Mouse (Mus musculus) heart, adult 18-20 months (tissue): ENCODE measurements around the gene Adamts4. TPM values are rescaled to one million over a fixed set of nuclear protein-coding genes. Genes with fewer than 3 reads are reported as not detected.
"Not testable (repeated sequence)": the region's sequence is repeated elsewhere in the genome, so short reads cannot be mapped to it uniquely, and the experiment has no call there.

Experiments used
- DNase-seq, 2 experiments: peaks; one replicate each; pipeline ENCODE4 v3.0.0; 2021 to 2022; ENCODE audit warnings: mixed read lengths in 1 of 2
- total RNA-seq, 2 experiments: library from RNA; stranded (reverse); gene quantifications; 2 replicates each; pipeline ENCODE4 v1.2.3; 2021

The Adamts4 gene
- total RNA-seq, 2 experiments from 2014 or later, result 0.57 to 1.2 TPM

- no peak for DNase-seq
Observed at GRCm38 (mm10) chr1:171230215-171230614, 20.0 kb upstream of the Adamts4 start.

GRCm38 (mm10) chr1:171231844-171232243 is 18.4 kb upstream of the Adamts4 start:
- DNase-seq, result no peak

GRCm38 (mm10) chr1:171232348-171232747 is 17.9 kb upstream of the Adamts4 start:
- no peak for DNase-seq

GRCm38 (mm10) chr1:171232800-171233730 is 17.2 kb upstream of the Adamts4 start:
- peak in 1 of 2 experiments; percentile 38 for DNase-seq

GRCm38 (mm10) chr1:171234126-171234525 is 16.1 kb upstream of the Adamts4 start, which contains the start of gene Fcer1g:
TSS of gene Fcer1g (minus strand) at chr1:171234365.
- peak in 1 of 2 experiments; percentile 74 for DNase-seq

- no peak for DNase-seq
Observed at GRCm38 (mm10) chr1:171234538-171234937, 15.7 kb upstream of the Adamts4 start.

- peak in 1 of 2 experiments; percentile 47 for DNase-seq
Observed at GRCm38 (mm10) chr1:171235791-171236190, 14.4 kb upstream of the Adamts4 start.

GRCm38 (mm10) chr1:171237438-171237837 is 12.8 kb upstream of the Adamts4 start:
- DNase-seq, result no peak

- DNase-seq, result peak; percentile 53 to 73
Observed at GRCm38 (mm10) chr1:171238463-171238862, 11.8 kb upstream of the Adamts4 start.

- DNase-seq, result peak; percentile 77 to 85
Observed at GRCm38 (mm10) chr1:171239992-171240744, 10.1 kb upstream of the Adamts4 start.

- no peak for DNase-seq
Observed at GRCm38 (mm10) chr1:171240911-171241310, 9.3 kb upstream of the Adamts4 start.

- not testable (repeated sequence) for DNase-seq
Observed at GRCm38 (mm10) chr1:171241952-171242351, 8.3 kb upstream of the Adamts4 start.

GRCm38 (mm10) chr1:171245353-171245752 is 4.9 kb upstream of the Adamts4 start:
- DNase-seq, result no peak

GRCm38 (mm10) chr1:171246709-171247452 is 3.3 kb upstream of the Adamts4 start:
- DNase-seq, result peak; percentile 97 to 99

- no peak for DNase-seq
Observed at GRCm38 (mm10) chr1:171247453-171247841, 2.8 kb upstream of the Adamts4 start.

- peak; percentile 66 to 70 for DNase-seq
Observed at GRCm38 (mm10) chr1:171247916-171248315, 2.3 kb upstream of the Adamts4 start.

GRCm38 (mm10) chr1:171248386-171249226 is 1.6 kb upstream of the Adamts4 start:
- peak in 1 of 2 experiments; percentile 64 for DNase-seq

- DNase-seq, result peak in 1 of 2 experiments; percentile 30
Observed at GRCm38 (mm10) chr1:171250680-171251593, 716 bp downstream of the Adamts4 start, which contains the start of gene Ndufs2. TSS of gene Ndufs2 (minus strand) at chr1:171251388.

- DNase-seq, result peak; percentile 66 to 73
Observed at GRCm38 (mm10) chr1:171251594-171252324, 1.5 kb downstream of the Adamts4 start.
